Mouse (Mus musculus): ENCODE data around the gene Hist1h2bq.
"Not testable (repeated sequence)": the region's sequence is repeated elsewhere in the genome, so short reads cannot be mapped to it uniquely, and the experiment has no call there.

The Hist1h2bq gene

GRCm38 (mm10) chr13:21810073-21810472 lies at the start of gene Hist1h2bq, which contains the start of gene Hist1h2ao:
Gene Hist1h2bq, minus strand, starts transcription at chr13:21810197.
Gene Hist1h2ao, plus strand, starts transcription at chr13:21810465.
- DNase-seq = not testable (repeated sequence)

DNA sequence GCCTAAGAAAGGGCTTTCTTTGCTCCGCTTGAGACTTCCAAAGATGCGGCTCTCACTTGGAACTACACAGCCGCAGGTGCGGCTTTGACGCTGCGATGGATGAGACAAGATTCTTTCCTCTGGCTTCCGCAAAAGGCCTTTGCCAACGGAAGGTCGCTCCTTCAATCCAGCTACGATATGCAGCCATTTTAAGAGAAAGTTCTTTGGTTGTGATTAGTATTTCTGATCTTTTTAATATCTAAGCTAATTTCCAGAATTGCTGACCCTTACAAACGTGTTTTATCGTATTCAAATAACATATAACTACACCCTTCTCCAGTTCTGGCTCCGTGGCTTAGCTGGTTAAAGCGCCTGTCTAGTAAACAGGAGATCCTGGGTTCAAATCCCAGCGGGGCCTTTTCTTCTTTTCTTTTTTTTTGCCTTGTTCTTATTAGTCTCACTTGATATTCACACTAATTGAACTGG lies 45.7 kb upstream of the Hist1h2bq start:
- DNase-seq = peak; percentile 48

- DNase-seq = peak; percentile 75
Observed at GRCm38 (mm10) chr13:21855146-21855545, 45.1 kb upstream of the Hist1h2bq start.

DNA sequence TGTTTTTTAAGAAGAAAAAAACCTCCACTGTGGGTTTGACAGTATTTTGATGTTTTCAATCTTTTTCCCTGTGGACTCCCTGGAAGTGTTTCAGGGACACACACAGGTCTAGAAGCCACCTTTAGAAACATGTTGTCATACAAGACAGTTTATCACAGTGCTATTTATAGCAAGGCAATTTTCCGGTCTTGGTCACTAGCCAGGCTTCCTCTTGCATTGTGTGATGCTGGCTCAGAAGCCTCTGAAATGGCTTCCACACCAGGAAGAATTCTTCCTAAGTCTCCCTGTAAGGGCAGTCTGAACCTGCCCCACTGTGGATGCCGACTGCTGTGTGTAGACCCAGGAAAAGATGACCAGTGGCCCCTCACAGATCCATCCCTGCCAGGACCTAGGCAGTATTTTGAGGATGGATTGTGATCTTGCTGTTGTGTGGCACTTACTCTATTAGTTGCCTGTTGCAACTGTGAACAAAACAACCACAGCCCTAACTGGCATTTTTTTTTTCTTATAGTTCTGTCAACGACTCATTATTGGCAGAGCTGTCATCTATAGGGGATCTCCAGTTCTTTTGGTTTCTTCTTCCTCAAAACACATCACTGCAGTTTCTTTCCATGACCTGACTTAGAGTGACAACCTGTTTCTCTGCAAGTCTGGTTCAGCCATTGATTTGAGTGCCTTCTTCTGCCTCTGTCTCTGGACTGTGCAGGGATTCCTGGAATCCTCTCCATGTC lies 42.4 kb upstream of the Hist1h2bq start:
- peak; percentile 5 for DNase-seq

GRCm38 (mm10) chr13:21850696-21851095 lies 40.7 kb upstream of the Hist1h2bq start:
- not testable (repeated sequence) for DNase-seq

DNA sequence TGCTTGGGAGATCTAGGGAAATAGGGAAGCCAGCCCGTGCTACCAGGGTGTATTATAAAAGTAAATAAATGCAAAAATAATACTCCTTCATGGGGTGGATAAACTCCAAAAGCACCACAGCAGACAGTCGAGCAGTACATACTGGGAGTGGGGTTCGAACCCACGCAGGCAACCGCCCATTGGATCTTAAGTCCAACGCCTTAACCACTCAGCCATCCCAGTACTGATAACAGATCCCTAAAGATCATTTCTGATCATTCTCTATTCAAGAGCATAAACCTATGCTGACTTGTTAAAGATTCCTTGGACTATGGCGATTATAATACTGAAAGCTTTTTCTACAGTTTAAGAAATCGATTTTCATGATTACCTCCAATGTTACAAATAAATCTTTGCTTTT lies 37.9 kb upstream of the Hist1h2bq start:
- no peak for DNase-seq

GRCm38 (mm10) chr13:21846356-21846755 lies 36.4 kb upstream of the Hist1h2bq start:
- DNase-seq = not testable (repeated sequence)

GRCm38 (mm10) chr13:21840508-21840907 lies 30.5 kb upstream of the Hist1h2bq start:
- not testable (repeated sequence) for DNase-seq

GRCm38 (mm10) chr13:21833461-21833860 lies 23.5 kb upstream of the Hist1h2bq start, which contains the start of the genes Hist1h2ap and Hist1h2br:
Gene Hist1h2ap, minus strand, starts transcription at chr13:21833507.
Gene Hist1h2br, plus strand, starts transcription at chr13:21833743.
- not testable (repeated sequence) for DNase-seq

- DNase-seq = peak; percentile 40
Observed at GRCm38 (mm10) chr13:21831418-21832394, 21.7 kb upstream of the Hist1h2bq start, which contains the start of gene Hist1h4n. Gene Hist1h4n, minus strand, starts transcription at chr13:21832196.

- DNase-seq = no peak
Observed at GRCm38 (mm10) chr13:21830344-21830743, 20.3 kb upstream of the Hist1h2bq start.

GRCm38 (mm10) chr13:21828511-21828910 lies 18.5 kb upstream of the Hist1h2bq start:
- no peak for DNase-seq

GRCm38 (mm10) chr13:21820082-21820890 lies 10.3 kb upstream of the Hist1h2bq start:
- DNase-seq = not testable (repeated sequence)

- DNase-seq = not testable (repeated sequence)
Observed at GRCm38 (mm10) chr13:21812092-21812491, 2.1 kb upstream of the Hist1h2bq start.

DNA sequence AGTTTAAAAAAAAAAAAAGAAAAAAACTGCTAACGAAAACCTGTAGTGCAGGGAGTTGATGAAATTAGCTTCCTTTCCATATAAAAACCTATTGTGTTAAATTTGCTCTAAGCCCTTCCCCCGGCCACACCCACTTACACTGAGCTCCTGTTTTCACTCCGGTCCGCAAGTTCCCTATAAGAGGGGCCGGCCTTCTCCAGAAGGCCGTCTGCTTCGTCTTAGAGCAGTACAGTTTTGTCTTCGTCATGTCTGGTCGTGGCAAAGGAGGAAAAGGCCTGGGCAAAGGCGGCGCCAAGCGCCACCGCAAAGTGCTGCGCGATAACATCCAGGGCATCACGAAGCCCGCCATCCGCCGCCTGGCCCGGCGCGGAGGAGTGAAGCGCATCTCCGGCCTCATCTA lies 1.5 kb upstream of the Hist1h2bq start, which contains the start of gene Hist1h4m:
Gene Hist1h4m (plus strand): TSS at position 208 of the 400 bp plus-strand sequence.
- DNase-seq = peak; percentile 62

DNA sequence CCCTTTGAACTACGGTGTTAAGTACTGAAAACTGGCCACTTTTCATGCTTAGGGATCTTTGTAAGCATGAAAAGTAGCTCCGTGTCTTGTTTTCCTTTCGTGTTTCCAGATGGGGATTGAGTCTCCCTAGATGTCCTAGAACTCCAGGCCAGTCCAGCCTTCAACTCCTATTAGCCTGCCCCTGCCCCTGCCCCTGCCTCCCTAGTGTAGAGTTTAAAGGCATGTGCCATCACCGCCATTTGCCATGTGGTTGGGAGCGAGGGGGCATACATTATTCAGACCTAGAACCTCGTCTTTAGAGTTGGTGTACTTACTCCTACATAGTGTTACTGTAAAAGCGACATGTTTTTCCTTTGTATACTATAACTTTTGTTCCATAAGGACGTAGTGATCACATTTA lies 1.1 kb upstream of the Hist1h2bq start:
- not testable (repeated sequence) for DNase-seq

DNA sequence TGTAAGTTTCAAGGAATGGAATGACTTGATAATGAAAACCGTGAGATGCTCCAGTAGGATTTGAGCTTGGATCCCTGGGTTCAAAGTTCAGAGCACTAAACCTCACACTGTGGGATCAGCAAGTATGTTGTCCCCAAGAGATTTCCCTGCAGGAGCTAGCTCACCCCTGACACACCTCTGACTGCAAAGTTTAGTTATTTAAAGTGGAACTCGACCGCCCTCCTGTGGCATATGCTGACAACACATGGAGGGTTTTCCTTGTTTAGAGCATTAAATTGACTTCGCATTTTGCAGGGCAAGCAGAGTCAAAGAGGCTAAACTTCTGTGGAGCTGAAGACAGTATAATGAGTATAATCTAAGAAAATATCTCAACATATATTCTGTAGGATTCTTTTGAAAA lies 6.9 kb downstream of the Hist1h2bq start:
- not testable (repeated sequence) for DNase-seq

DNA sequence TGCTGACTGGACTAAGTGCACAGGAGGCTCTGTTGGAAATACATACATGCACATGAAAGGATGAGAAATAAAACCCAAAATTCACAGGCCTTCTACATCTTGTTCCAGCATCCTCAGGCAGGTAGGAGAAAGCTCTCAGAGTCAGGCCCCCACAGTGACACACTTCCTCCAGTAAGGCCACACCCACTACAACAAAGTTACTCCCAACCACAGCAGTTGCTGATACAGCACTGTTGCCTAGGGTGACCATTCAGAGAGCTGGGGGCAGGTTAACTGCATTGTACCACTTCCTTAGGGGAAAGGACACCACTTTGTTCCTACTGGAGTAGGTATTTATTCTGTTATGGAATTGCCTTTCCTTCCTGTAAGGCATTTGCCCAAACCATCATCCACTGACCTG lies 12.8 kb downstream of the Hist1h2bq start:
- not testable (repeated sequence) for DNase-seq

DNA sequence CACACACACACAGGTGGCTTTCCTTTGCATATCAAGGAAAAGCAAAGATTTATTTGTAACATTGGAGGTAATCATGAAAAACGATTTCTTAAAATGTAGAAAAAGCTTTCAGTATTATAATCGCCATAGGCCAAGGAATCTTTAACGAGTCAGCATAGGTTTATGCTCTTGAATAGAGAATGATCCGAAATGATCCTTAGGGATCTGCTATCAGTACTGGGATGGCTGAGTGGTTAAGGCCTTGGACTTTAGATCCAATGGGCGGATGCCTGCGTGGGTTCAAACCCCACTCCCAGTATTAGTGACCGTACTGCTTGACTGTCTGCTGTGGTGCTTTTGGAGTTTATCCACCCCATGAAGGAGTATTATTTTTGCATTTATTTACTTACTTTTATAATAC lies 14.4 kb downstream of the Hist1h2bq start:
- DNase-seq = no peak

- no peak for DNase-seq
Observed at GRCm38 (mm10) chr13:21790601-21791283, 19.3 kb downstream of the Hist1h2bq start.

DNA sequence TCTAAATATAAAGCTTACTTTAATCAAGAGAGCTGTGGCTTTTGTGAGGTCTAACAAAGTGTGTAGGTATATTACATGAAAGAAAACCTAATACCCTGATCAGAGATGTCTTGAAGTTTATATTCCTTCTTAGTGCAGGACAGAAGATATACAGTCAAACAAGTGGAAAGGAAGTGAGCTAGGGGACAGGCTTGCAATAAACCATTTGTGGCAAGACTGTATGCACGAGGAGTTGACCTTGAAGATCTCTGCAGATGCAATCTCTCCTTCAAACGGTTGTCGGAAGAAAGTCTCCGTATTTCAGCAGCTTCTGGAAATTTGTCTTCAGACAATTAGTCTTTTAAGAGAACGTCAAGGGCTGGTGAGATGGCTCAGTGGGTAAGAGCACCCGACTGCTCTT lies 20.1 kb downstream of the Hist1h2bq start:
- DNase-seq = no peak
